17 mouse cellular contexts compared by ENCODE assay signal in the genomic region with DNA sequence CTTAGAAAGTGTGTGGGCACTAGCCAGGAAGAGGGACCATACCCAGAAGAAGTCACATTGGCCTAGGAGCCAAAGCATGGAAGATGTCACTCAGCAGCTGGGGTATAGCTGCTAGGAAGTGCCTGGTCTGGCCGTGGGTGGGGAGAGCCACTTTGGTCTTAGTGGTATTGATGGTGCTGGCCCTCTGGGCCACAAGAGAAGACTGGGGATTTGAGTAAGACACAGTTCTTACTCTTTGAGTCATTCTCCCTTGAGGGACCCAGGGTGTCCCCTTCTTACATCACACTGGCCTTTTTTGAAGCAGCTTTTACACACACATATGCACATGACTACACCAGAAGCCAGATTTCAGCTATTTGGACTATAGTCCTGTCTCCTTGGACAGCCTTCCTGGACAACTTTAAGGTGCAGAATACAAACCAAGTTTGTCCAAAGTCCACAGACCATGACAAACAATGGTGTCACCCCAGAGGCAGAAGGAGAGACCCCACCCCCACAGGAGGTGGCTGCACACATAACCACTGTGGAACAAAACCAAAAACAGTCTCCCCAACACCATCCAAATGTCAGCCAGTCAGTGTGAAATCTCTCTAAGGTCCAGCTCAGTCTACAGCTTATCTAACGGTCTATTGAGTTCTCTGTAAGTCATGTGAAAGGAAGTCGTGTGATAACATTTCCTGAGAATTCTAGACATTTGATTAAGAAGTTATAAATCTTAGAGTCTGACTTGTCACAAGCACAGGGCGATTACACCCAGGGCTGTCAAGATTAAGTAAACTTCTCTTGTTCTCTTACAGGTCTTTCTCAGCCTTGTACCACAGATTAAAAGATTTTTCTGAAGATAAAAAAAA.
DNase-seq lines count a peak whose midpoint lies in the region; ATAC-seq and TF ChIP-seq lines count a peak whose summit lies in the region.
"Had no signal": no experiment of that assay in that cellular context is flagged by ENCODE, and none has a peak within 500 bp of the region (broad histone marks: within the 10 kb centered on the region; RNA-seq: fewer than 3 reads in every experiment).

No protein-coding gene starts in this region.

- TF ChIP-seq CTCF in bone marrow, adult 2 months (IDR thresholded peaks at IDR 0.05; ENCODE audit: control insufficient read depth, insufficient read depth, low read length) = no peak

- intact Hi-C loops in left cerebral cortex, postnatal 10 days (cut with DNase I) = no loop called here

- no peak overlapping the region for H3K4me2 ChIP-seq in hindbrain, embryonic 16.5 days (ENCODE audit: low read length)
- H3K4me2 ChIP-seq: forebrain, embryonic 15.5 days; heart, embryonic 12.5 days; liver, embryonic 11.5 days; midbrain, embryonic 12.5 days had no signal

- DNase-seq in hindbrain, embryonic 10.5 days (ENCODE audit: low spot score) = no peak
- peak; percentile 60 to 63 for DNase-seq in B cell, adult 2 months
- DNase-seq in left cerebral cortex, postnatal 10 days (ENCODE audit: extremely low spot score in 1 of 2, low spot score in 2 of 2) = no peak
- DNase-seq in cerebellum, postnatal 36 days = no peak
- DNase-seq in gastrocnemius, postnatal 25 days = no peak
- DNase-seq: adrenal gland, postnatal 14 days; gastrocnemius, adult 2 months; kidney, adult 9 months; lung, postnatal 14 days; right cerebral cortex, postnatal 4 days had no signal

- H3K4me3 ChIP-seq in hindbrain, embryonic 10.5 days = no peak overlapping the region
- H3K4me3 ChIP-seq in hindbrain, embryonic 16.5 days (ENCODE audit: low read length) = no peak overlapping the region
- no peak overlapping the region for H3K4me3 ChIP-seq in bone marrow, adult 2 months (replicated peaks; ENCODE audit: control insufficient read depth, low read depth, low read length)
- H3K4me3 ChIP-seq: forebrain, embryonic 15.5 days; gastrocnemius, adult 2 months; heart, embryonic 12.5 days; midbrain, embryonic 12.5 days had no signal

- no peaks in the 10 kb centered on the region for H3K9me3 ChIP-seq in hindbrain, embryonic 10.5 days
- H3K9me3 ChIP-seq in hindbrain, embryonic 16.5 days (ENCODE audit: control insufficient read depth, low read length) = no peaks in the 10 kb centered on the region
- H3K9me3 ChIP-seq: forebrain, embryonic 15.5 days; heart, embryonic 12.5 days; midbrain, embryonic 12.5 days had no signal

- peaks cover 42% of the 10 kb centered on the region for H3K4me1 ChIP-seq in hindbrain, embryonic 10.5 days (replicated peaks)
- H3K4me1 ChIP-seq in hindbrain, embryonic 16.5 days (ENCODE audit: control insufficient read depth, insufficient read depth, low read depth, low read length) = peaks cover 6% of the 10 kb centered on the region
- peaks cover 5% of the 10 kb centered on the region for H3K4me1 ChIP-seq in bone marrow, adult 2 months (ENCODE audit: control insufficient read depth, insufficient read depth, low read length)

- TF ChIP-seq POLR2A in bone marrow, adult 2 months (IDR thresholded peaks at IDR 0.05; ENCODE audit: borderline replicate concordance, control insufficient read depth, low read depth, low read length) = no peak

- H3K9ac ChIP-seq in hindbrain, embryonic 16.5 days (ENCODE audit: low read depth, low read length) = no peak overlapping the region
- H3K9ac ChIP-seq: forebrain, embryonic 15.5 days; heart, embryonic 12.5 days; midbrain, embryonic 12.5 days had no signal

- ATAC-seq in hindbrain, embryonic 16.5 days = no peak
- 0 out of 2 replicates have a peak, but pooled peaks have one; percentile 5 for ATAC-seq in megakaryocyte progenitor cell, adult 5-6 weeks (replicated peaks; ENCODE audit: poor library complexity)
- ATAC-seq: forebrain, embryonic 15.5 days had no signal

- WGBS in hindbrain, embryonic 10.5 days = 73% methylated on average over 4 of the region's 4 CpGs
- WGBS in hindbrain, embryonic 16.5 days = 71% methylated on average over 4 of the region's 4 CpGs
- WGBS in bone marrow, adult 2 months = 7% methylated on average over 4 of the region's 4 CpGs

- no peaks in the 10 kb centered on the region for H3K36me3 ChIP-seq in hindbrain, embryonic 10.5 days
- H3K36me3 ChIP-seq in hindbrain, embryonic 16.5 days (ENCODE audit: control insufficient read depth, insufficient read depth, low read length) = no peaks in the 10 kb centered on the region
- H3K36me3 ChIP-seq: forebrain, embryonic 15.5 days; heart, embryonic 12.5 days; midbrain, embryonic 12.5 days had no signal

- H3K27me3 ChIP-seq in hindbrain, embryonic 10.5 days (ENCODE audit: insufficient read depth, poor library complexity, severe bottlenecking) = no peaks in the 10 kb centered on the region
- H3K27me3 ChIP-seq in hindbrain, embryonic 16.5 days (replicated peaks; ENCODE audit: control insufficient read depth, insufficient read depth, low read length) = no peaks in the 10 kb centered on the region
- H3K27me3 ChIP-seq: forebrain, embryonic 15.5 days; heart, embryonic 12.5 days had no signal

- 0 out of 2 replicates have a peak overlapping the region, but pooled peaks have one; percentile 8 for H3K27ac ChIP-seq in hindbrain, embryonic 10.5 days
- H3K27ac ChIP-seq in hindbrain, embryonic 16.5 days (ENCODE audit: low read depth, low read length) = no peak overlapping the region
- peak overlapping the region; percentile 31; the same call in 1 of the 2 replicates for H3K27ac ChIP-seq in bone marrow, adult 2 months (ENCODE audit: control insufficient read depth, insufficient read depth, low read depth, low read length, poor library complexity)
- H3K27ac ChIP-seq: forebrain, embryonic 15.5 days; gastrocnemius, adult 2 months; midbrain, embryonic 12.5 days had no signal

Comparison
In these comparisons a context has a peak if more than half of its experiments do, and no peak if none do; other contexts are left out.
1. DNase-seq: peak in B cell, adult 2 months (2 of 2); none in hindbrain, embryonic 10.5 days (single experiment), left cerebral cortex, postnatal 10 days (0 of 2), cerebellum, postnatal 36 days (0 of 2) and gastrocnemius, postnatal 25 days (single experiment).